Mouse (Mus musculus): ENCODE measurements around the gene Ulk4. TPM values are rescaled to one million over a fixed set of nuclear protein-coding genes. Genes with fewer than 3 reads are reported as not detected.

Ulk4 gene
- polyA plus RNA-seq, 1 experiment from 2014 or later, result 144 TPM

Small RNAs within 50 kb of the gene (microRNA-seq; reads per million reads assigned to microRNA genes)
- not detected for gene Mir7090

Other genes starting within 250 kb of the Ulk4 start
- gene Trak1, start 20.3 kb upstream of the Ulk4 start, polyA plus RNA-seq (2016; fragmentation: Nextera tagmentation; extraction: Ambion mirVana), result 40.7 and 41.7 TPM in 2 replicates
- gene Cck, start 218.5 kb upstream of the Ulk4 start, polyA plus RNA-seq (2016; fragmentation: Nextera tagmentation; extraction: Ambion mirVana), result 0.89 and 1.5 TPM in 2 replicates